Mouse (Mus musculus) frontal cortex, postnatal 36 days (tissue): ENCODE data around the gene Rnd1.

Source experiments
- DNase-seq, 2 experiments: peaks; one replicate each; pipeline ENCODE4 v3.0.0; 2022; ENCODE audit warnings: low spot score in 2 of 2

Gene Rnd1

DNA sequence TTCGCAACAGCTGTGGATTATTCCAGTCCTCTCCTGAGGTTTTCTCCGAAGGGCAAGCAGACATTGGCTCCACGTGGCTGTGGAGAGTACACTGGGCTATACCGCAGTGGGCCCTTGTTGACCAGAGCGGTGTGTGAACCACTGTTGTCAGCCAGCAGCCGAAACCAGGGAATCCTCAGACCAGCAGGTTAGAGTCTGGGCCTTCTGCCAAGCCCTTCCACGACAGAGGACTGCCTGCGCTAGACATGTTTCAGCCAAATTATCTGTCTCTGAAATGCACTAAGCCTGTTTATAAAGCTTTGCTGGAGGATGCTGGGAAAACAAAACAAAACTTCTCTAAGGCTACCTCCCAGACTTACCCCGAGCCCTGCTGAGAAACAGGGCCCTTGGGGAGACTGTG is 62.7 kb downstream of the Rnd1 start:
- DNase-seq: no peak
